Comparison of ENCODE assay signal across 12 mouse cellular contexts in genomic region chr10:95218683-95219060, GRCm38 (mm10).
DNase-seq lines count a peak whose midpoint lies in the region; ATAC-seq and TF ChIP-seq lines count a peak whose summit lies in the region.
"Had no signal": no experiment of that assay in that cellular context is flagged by ENCODE, and none has a peak within 500 bp of the region (broad histone marks: within the 10 kb centered on the region; RNA-seq: fewer than 3 reads in every experiment).

No protein-coding gene starts in this region.

- H3K27ac ChIP-seq in brown adipose tissue, adult 24 weeks (replicated peaks; ENCODE audit: low read depth, low read length): peak overlapping the region; percentile 15
- peak overlapping the region; percentile 36 for H3K27ac ChIP-seq in kidney, postnatal 0 days
- H3K27ac ChIP-seq in stomach, embryonic 16.5 days (ENCODE audit: low read length): peak overlapping the region; percentile 7; the same call in 1 of the 2 replicates
- no peak overlapping the region for H3K27ac ChIP-seq in midbrain, embryonic 10.5 days (replicated peaks)
- H3K27ac ChIP-seq: limb, embryonic 12.5 days; midbrain, embryonic 15.5 days had no signal

- peak; percentile 25 for DNase-seq in ovary, adult 18-20 months (ENCODE audit: low spot score)
- no peak for DNase-seq in ovary, postnatal 14 days (ENCODE audit: low spot score)
- DNase-seq in kidney, postnatal 0 days (ENCODE audit: low spot score): no peak
- no peak for DNase-seq in midbrain, embryonic 10.5 days (ENCODE audit: low spot score)
- DNase-seq in thymus, postnatal 0 days (ENCODE audit: low spot score): no peak
- DNase-seq: right cerebral cortex, adult 18-20 months had no signal

- ATAC-seq in kidney, postnatal 0 days (replicated peaks; ENCODE audit: low FRiP score, low read depth): no peak
- no peak for ATAC-seq in stomach, embryonic 16.5 days (ENCODE audit: insufficient read depth, low FRiP score)
- ATAC-seq: intestine, postnatal 0 days; midbrain, embryonic 15.5 days; Patski had no signal

- H3K4me3 ChIP-seq in brown adipose tissue, adult 24 weeks (ENCODE audit: insufficient read depth, low read depth, low read length): no peak overlapping the region
- no peak overlapping the region for H3K4me3 ChIP-seq in kidney, postnatal 0 days (replicated peaks; ENCODE audit: low read depth, low read length)
- H3K4me3 ChIP-seq in stomach, embryonic 16.5 days (replicated peaks; ENCODE audit: low read length): no peak overlapping the region
- no peak overlapping the region for H3K4me3 ChIP-seq in midbrain, embryonic 10.5 days
- H3K4me3 ChIP-seq: limb, embryonic 12.5 days; midbrain, embryonic 15.5 days had no signal

- H3K27me3 ChIP-seq in kidney, postnatal 0 days (ENCODE audit: insufficient read depth, low read length): no peaks in the 10 kb centered on the region
- H3K27me3 ChIP-seq in stomach, embryonic 16.5 days (ENCODE audit: control insufficient read depth, insufficient read depth, low read length): no peaks in the 10 kb centered on the region
- no peaks in the 10 kb centered on the region for H3K27me3 ChIP-seq in midbrain, embryonic 10.5 days (ENCODE audit: low read depth, poor library complexity, severe bottlenecking)
- H3K27me3 ChIP-seq: limb, embryonic 12.5 days; midbrain, embryonic 15.5 days; Patski had no signal

- H3K9me3 ChIP-seq in kidney, postnatal 0 days (replicated peaks; ENCODE audit: low read length): no peaks in the 10 kb centered on the region
- H3K9me3 ChIP-seq in stomach, embryonic 16.5 days (replicated peaks; ENCODE audit: control insufficient read depth, low read length): no peaks in the 10 kb centered on the region
- no peaks in the 10 kb centered on the region for H3K9me3 ChIP-seq in midbrain, embryonic 10.5 days (replicated peaks)
- H3K9me3 ChIP-seq: limb, embryonic 12.5 days; midbrain, embryonic 15.5 days had no signal

- no peak overlapping the region for H3K9ac ChIP-seq in kidney, postnatal 0 days (ENCODE audit: low read depth, low read length)
- no peak overlapping the region for H3K9ac ChIP-seq in stomach, embryonic 16.5 days (ENCODE audit: low read length)
- H3K9ac ChIP-seq: limb, embryonic 12.5 days; midbrain, embryonic 15.5 days had no signal

- H3K36me3 ChIP-seq in kidney, postnatal 0 days (ENCODE audit: insufficient read depth, low read length): no peaks in the 10 kb centered on the region
- no peaks in the 10 kb centered on the region for H3K36me3 ChIP-seq in stomach, embryonic 16.5 days (ENCODE audit: control insufficient read depth, insufficient read depth, low read length)
- no peaks in the 10 kb centered on the region for H3K36me3 ChIP-seq in midbrain, embryonic 10.5 days
- H3K36me3 ChIP-seq: limb, embryonic 12.5 days; midbrain, embryonic 15.5 days had no signal

- TF ChIP-seq CTCF in kidney, postnatal 0 days (IDR thresholded peaks at IDR 0.05; ENCODE audit: low read depth): no peak

- no peak overlapping the region for H3K4me2 ChIP-seq in kidney, postnatal 0 days (ENCODE audit: low read length)
- H3K4me2 ChIP-seq in stomach, embryonic 16.5 days (ENCODE audit: low read depth, low read length): no peak overlapping the region
- H3K4me2 ChIP-seq: limb, embryonic 12.5 days; midbrain, embryonic 15.5 days had no signal

- peaks cover 3% of the 10 kb centered on the region; the same call in 1 of the 2 replicates for H3K4me1 ChIP-seq in brown adipose tissue, adult 24 weeks (ENCODE audit: control insufficient read depth, insufficient read depth, insufficient read length, low read length)
- no peaks in the 10 kb centered on the region for H3K4me1 ChIP-seq in kidney, postnatal 0 days (replicated peaks; ENCODE audit: insufficient read depth, low read length)
- no peaks in the 10 kb centered on the region for H3K4me1 ChIP-seq in stomach, embryonic 16.5 days (ENCODE audit: control insufficient read depth, insufficient read depth, low read length)
- no peaks in the 10 kb centered on the region for H3K4me1 ChIP-seq in midbrain, embryonic 10.5 days
- H3K4me1 ChIP-seq: midbrain, embryonic 15.5 days had no signal

- WGBS in kidney, postnatal 0 days: 63% methylated on average over 9 of the region's 9 CpGs
- WGBS in stomach, embryonic 16.5 days: 58% methylated on average over 9 of the region's 9 CpGs
- WGBS in midbrain, embryonic 10.5 days: 93% methylated on average over 9 of the region's 9 CpGs
